ENCODE assay signal across 10 mouse cellular contexts in genomic region chr7:81072463-81072862, GRCm38 (mm10). TPM values are rescaled to one million over a fixed set of nuclear protein-coding genes. Genes with fewer than 3 reads are reported as not detected.
DNase-seq lines count a peak whose midpoint lies in the region; ATAC-seq and TF ChIP-seq lines count a peak whose summit lies in the region.
"Had no signal": no experiment of that assay in that cellular context is flagged by ENCODE, and none has a peak within 500 bp of the region (broad histone marks: within the 10 kb centered on the region; RNA-seq: fewer than 3 reads in every experiment).

No protein-coding gene starts in this region.

- no peaks in the 10 kb centered on the region for H3K27me3 ChIP-seq in embryonic facial prominence, embryonic 12.5 days
- H3K27me3 ChIP-seq in embryonic facial prominence, embryonic 10.5 days (replicated peaks; ENCODE audit: low read depth, poor library complexity, severe bottlenecking) = 0 out of 2 replicates have a peak, but pooled peaks cover under 1% of the 10 kb centered on the region
- H3K27me3 ChIP-seq in forebrain, embryonic 12.5 days = no peaks in the 10 kb centered on the region
- H3K27me3 ChIP-seq: neural tube, embryonic 12.5 days had no signal

- no peak for DNase-seq in embryonic facial prominence, embryonic 10.5 days (ENCODE audit: low spot score)
- peak; percentile 29 for DNase-seq in urinary bladder, postnatal 25 days (ENCODE audit: low spot score)
- DNase-seq in urinary bladder, postnatal 10 days (ENCODE audit: low spot score) = no peak
- DNase-seq in lung, adult 2 months = peak; percentile 7
- DNase-seq in urinary bladder, postnatal 36 days (ENCODE audit: low spot score in 2 of 2) = peak; percentile 39 to 77
- DNase-seq in layer of hippocampus, postnatal 36 days = no peak
- DNase-seq: liver had no signal

- no peak overlapping the region for H3K4me3 ChIP-seq in embryonic facial prominence, embryonic 12.5 days
- H3K4me3 ChIP-seq in embryonic facial prominence, embryonic 10.5 days = no peak overlapping the region
- no peak overlapping the region for H3K4me3 ChIP-seq in lung, adult 2 months (replicated peaks; ENCODE audit: extremely low read depth, low read depth, low read length)
- H3K4me3 ChIP-seq in forebrain, embryonic 12.5 days (replicated peaks) = no peak overlapping the region
- H3K4me3 ChIP-seq: neural tube, embryonic 12.5 days had no signal

- TF ChIP-seq CTCF in lung, adult 2 months (IDR thresholded peaks at IDR 0.05; ENCODE audit: insufficient read depth, low read length) = no peak

- ATAC-seq in embryonic facial prominence, embryonic 12.5 days (ENCODE audit: insufficient number of reproducible peaks, insufficient read depth, low FRiP score, low TSS enrichment) = no peak
- ATAC-seq in forebrain, embryonic 12.5 days (ENCODE audit: low FRiP score) = no peak

- no peak overlapping the region for H3K27ac ChIP-seq in embryonic facial prominence, embryonic 12.5 days
- no peak overlapping the region for H3K27ac ChIP-seq in embryonic facial prominence, embryonic 10.5 days (replicated peaks)
- no peak overlapping the region for H3K27ac ChIP-seq in forebrain, embryonic 12.5 days
- H3K27ac ChIP-seq: neural tube, embryonic 12.5 days had no signal

- no peak overlapping the region for H3K4me2 ChIP-seq in embryonic facial prominence, embryonic 12.5 days (replicated peaks)
- no peak overlapping the region for H3K4me2 ChIP-seq in forebrain, embryonic 12.5 days
- H3K4me2 ChIP-seq: neural tube, embryonic 12.5 days had no signal

- no peak for TF ChIP-seq POLR2A in lung, adult 2 months (IDR thresholded peaks at IDR 0.05; ENCODE audit: borderline replicate concordance, extremely low read depth, low read depth, low read length)

- no peaks in the 10 kb centered on the region for H3K9me3 ChIP-seq in embryonic facial prominence, embryonic 12.5 days
- H3K9me3 ChIP-seq in embryonic facial prominence, embryonic 10.5 days = no peaks in the 10 kb centered on the region
- no peaks in the 10 kb centered on the region for H3K9me3 ChIP-seq in forebrain, embryonic 12.5 days
- H3K9me3 ChIP-seq: neural tube, embryonic 12.5 days had no signal

- H3K4me1 ChIP-seq in embryonic facial prominence, embryonic 12.5 days = peaks cover 12% of the 10 kb centered on the region
- peaks cover 36% of the 10 kb centered on the region for H3K4me1 ChIP-seq in embryonic facial prominence, embryonic 10.5 days
- H3K4me1 ChIP-seq in lung, adult 2 months (ENCODE audit: control insufficient read depth, insufficient read depth, low read length) = peaks cover 6% of the 10 kb centered on the region
- H3K4me1 ChIP-seq in forebrain, embryonic 12.5 days = no peaks in the 10 kb centered on the region
- H3K4me1 ChIP-seq: neural tube, embryonic 12.5 days had no signal

- no peaks in the 10 kb centered on the region for H3K36me3 ChIP-seq in embryonic facial prominence, embryonic 12.5 days
- H3K36me3 ChIP-seq in embryonic facial prominence, embryonic 10.5 days (replicated peaks) = no peaks in the 10 kb centered on the region
- H3K36me3 ChIP-seq in forebrain, embryonic 12.5 days (replicated peaks) = no peaks in the 10 kb centered on the region
- H3K36me3 ChIP-seq: neural tube, embryonic 12.5 days had no signal

- whole genome bisulfite sequencing in embryonic facial prominence, embryonic 12.5 days = 19% methylated on average over 5 of the region's 5 CpGs
- 33% methylated on average over 5 of the region's 5 CpGs for WGBS in embryonic facial prominence, embryonic 10.5 days
- WGBS in lung, adult 2 months = 45% methylated on average over 5 of the region's 5 CpGs
- WGBS in forebrain, embryonic 12.5 days = 48% methylated on average over 5 of the region's 5 CpGs

- peak overlapping the region; percentile 5; the same call in 1 of the 2 replicates for H3K9ac ChIP-seq in embryonic facial prominence, embryonic 12.5 days
- no peak overlapping the region for H3K9ac ChIP-seq in forebrain, embryonic 12.5 days
- H3K9ac ChIP-seq: neural tube, embryonic 12.5 days had no signal

RNA-seq across cellular contexts. Expression of gene Alpk3, which starts 15.1 kb away (rescaled TPM):
- polyA plus RNA-seq in embryonic facial prominence, embryonic 12.5 days (2016; fragmentation: Nextera tagmentation; extraction: Ambion mirVana) = 0.73 and 1.00 TPM in 2 replicates
- 0.11 and 0.20 TPM in 2 replicates for polyA plus RNA-seq in embryonic facial prominence, embryonic 10.5 days (2016; fragmentation: Nextera tagmentation; extraction: Ambion mirVana)
- polyA plus RNA-seq in lung, adult 2 months (2012; rRNA removed) = 0.55 and 2.2 TPM in 2 replicates
- polyA plus RNA-seq in forebrain, embryonic 12.5 days (2016; fragmentation: Nextera tagmentation; extraction: Ambion mirVana) = 0.08 TPM in 2 replicates
- under 1 TPM; 0.46 to 0.62 TPM for total RNA-seq in layer of hippocampus, postnatal 36 days (2021)

RNA-seq across cellular contexts. Expression of gene Slc28a1, which starts 42.1 kb away (rescaled TPM):
- 0.08 TPM in 1 of 2 replicates, not detected in the other for polyA plus RNA-seq in embryonic facial prominence, embryonic 12.5 days (2016; fragmentation: Nextera tagmentation; extraction: Ambion mirVana)
- polyA plus RNA-seq in embryonic facial prominence, embryonic 10.5 days (2016; fragmentation: Nextera tagmentation; extraction: Ambion mirVana) = 0.05 TPM in 1 of 2 replicates, not detected in the other
- polyA plus RNA-seq in lung, adult 2 months (2012; rRNA removed) = 0.07 and 0.17 TPM in 2 replicates
- polyA plus RNA-seq in forebrain, embryonic 12.5 days (2016; fragmentation: Nextera tagmentation; extraction: Ambion mirVana) = not detected in 2 replicates
- total RNA-seq in layer of hippocampus, postnatal 36 days (2021) = not detected
- polyA plus RNA-seq: neural tube, embryonic 12.5 days had no signal

Comparison
In these comparisons a context has a peak if more than half of its experiments do, and no peak if none do; other contexts are left out.
1. DNase-seq: peak in urinary bladder, postnatal 25 days (single experiment), lung, adult 2 months (single experiment) and urinary bladder, postnatal 36 days (2 of 2); none in embryonic facial prominence, embryonic 10.5 days (single experiment), urinary bladder, postnatal 10 days (single experiment) and layer of hippocampus, postnatal 36 days (0 of 2).